Mouse (Mus musculus) stomach, postnatal 0 days (tissue): ENCODE results near the gene Cttn. TPM values are rescaled to one million over a fixed set of nuclear protein-coding genes. Genes with fewer than 3 reads are reported as not detected.
A peak's percentile ranks its signal among the peaks of the same experiment; 100 is the strongest.

Experiments used
- ATAC-seq: fragments of 200-750 bp; cut with Nextera tagmentation; 2 replicates; pipeline ENCODE4 v1.8.0; 2017; ENCODE audit not compliant: low FRiP score, low TSS enrichment
- DNase-seq: peaks from one replicate; pipeline ENCODE4 v3.0.0-alpha.2; 2016; ENCODE audit warnings: low spot score
- H3K27ac ChIP-seq: fragments of 300-500 bp; sonication (generic); replicated peaks from 2 replicates; pipeline ENCODE4 v1.5.1; 2014; ENCODE audit warnings: mild to moderate bottlenecking, control low read depth
- H3K27me3 ChIP-seq: fragments of 300-500 bp; sonication (generic); 2 replicates; pipeline ENCODE4 v1.6.1; 2014; ENCODE audit warnings: low read length; ENCODE audit not compliant: control insufficient read depth, insufficient read depth
- H3K36me3 ChIP-seq: fragments of 300-500 bp; sonication (generic); 2 replicates; pipeline ENCODE4 v1.6.1; 2014; ENCODE audit warnings: low read length, mixed read lengths; ENCODE audit not compliant: control insufficient read depth, insufficient read depth
- H3K4me1 ChIP-seq: fragments of 300-500 bp; sonication (generic); replicated peaks from 2 replicates; pipeline ENCODE4 v1.6.1; 2014; ENCODE audit warnings: antibody characterized with exemption; ENCODE audit not compliant: control insufficient read depth, insufficient read depth
- H3K4me2 ChIP-seq: fragments of 300-500 bp; sonication (generic); replicated peaks from 2 replicates; pipeline ENCODE4 v1.6.1; 2014; ENCODE audit warnings: low read depth, mild to moderate bottlenecking, control low read depth, moderate library complexity
- H3K4me3 ChIP-seq: fragments of 300-500 bp; sonication (generic); 2 replicates; pipeline ENCODE4 v1.5.1; 2014; ENCODE audit warnings: low read depth, low read length, control low read depth
- H3K9ac ChIP-seq: fragments of 300-500 bp; sonication (generic); 2 replicates; pipeline ENCODE4 v1.6.1; 2014; ENCODE audit warnings: mild to moderate bottlenecking, low read length, control low read depth, mixed read lengths
- H3K9me3 ChIP-seq: fragments of 300-500 bp; sonication (generic); 2 replicates; pipeline ENCODE4 v1.6.1; 2016; ENCODE audit warnings: low read length; ENCODE audit not compliant: control insufficient read depth
- CTCF ChIP-seq: IDR thresholded peaks from 2 replicates; pipeline ENCODE4 v1.5.1; 2016; ENCODE audit warnings: antibody characterized with exemption, low read depth, mild to moderate bottlenecking, moderate library complexity
- EP300 ChIP-seq: optimal IDR thresholded peaks from 2 replicates; pipeline ENCODE3; 2016; ENCODE audit warnings: antibody characterized with exemption
- WGBS: fragments of 180-500 bp; shearing (Covaris S2); extraction: QIAGEN DNeasy Blood & Tissue Kit; methylation state at CpG from one replicate; pipeline ENCODE4 v1.1.7; 2014; 5-methylcytosine and 5-hydroxymethylcytosine counted together
- polyA plus RNA-seq: library from polyadenylated mRNA; unstranded; fragments of >200 nt; fragmentation: Nextera tagmentation; extraction: Ambion mirVana; gene quantifications from 2 replicates; pipeline ENCODE4 v1.2.1, GENCODE M21; 2015

The Cttn gene
- polyA plus RNA-seq, 1 experiment from 2014 or later, result 137 TPM

DNA sequence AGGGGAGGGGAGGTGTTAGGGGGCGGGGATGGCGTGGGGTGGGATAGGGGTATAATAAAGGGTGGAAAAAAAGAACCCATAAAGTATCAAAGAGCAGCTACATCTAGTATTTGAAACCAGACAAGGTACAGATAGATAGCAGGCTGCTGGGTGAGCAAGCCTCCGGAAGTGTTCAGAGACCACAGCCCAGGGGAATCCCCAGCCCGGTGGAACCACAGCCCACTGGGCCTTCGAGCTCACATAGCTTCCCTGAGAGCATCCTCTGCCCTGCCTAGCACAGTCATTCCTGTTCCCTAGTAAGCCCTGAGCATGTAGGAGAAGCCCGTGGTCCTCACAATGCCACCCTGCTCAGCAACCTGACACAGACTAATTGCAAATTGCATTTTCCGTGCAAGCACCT is 26.0 kb downstream of the Cttn start:
- Histone ChIP-seq H3K4me3 (no peak overlapping the region), H3K27me3 (no peaks in the 10 kb centered on the region), H3K9ac (no peak overlapping the region), H3K4me1 (no peaks in the 10 kb centered on the region), H3K36me3 (peaks cover 55% of the 10 kb centered on the region), H3K27ac (no peak overlapping the region), H3K9me3 (no peaks in the 10 kb centered on the region), H3K4me2 (no peak overlapping the region)
- WGBS, result 93% methylated on average over 7 of the region's 7 CpGs
- TF ChIP-seq EP300 (no peak), CTCF (no peak)
- DNase-seq, result no peak
- no peak for ATAC-seq

DNA sequence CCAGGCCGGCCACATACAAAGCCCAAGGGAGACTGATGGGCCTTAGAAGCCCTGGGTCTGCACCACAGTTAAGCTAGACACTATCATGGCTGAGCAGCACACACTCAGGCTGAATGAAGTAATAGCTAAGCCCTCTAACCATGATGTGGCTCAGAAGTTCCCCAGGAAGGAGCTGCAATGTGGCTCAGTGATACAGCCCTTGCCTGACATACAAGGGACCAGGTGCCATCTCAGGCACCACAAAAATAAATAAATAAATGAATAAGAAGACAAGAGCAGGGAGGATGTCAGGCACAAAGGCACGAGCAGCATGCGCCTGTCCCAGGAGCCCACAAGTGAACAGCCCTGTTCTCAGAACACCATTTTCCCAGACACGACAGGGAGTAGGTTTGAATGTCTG is 28.8 kb downstream of the Cttn start:
- no peak for DNase-seq
- H3K27me3 ChIP-seq, result no peaks in the 10 kb centered on the region
- H3K4me1 ChIP-seq, result no peaks in the 10 kb centered on the region
- H3K9me3 ChIP-seq, result no peaks in the 10 kb centered on the region
- no peak overlapping the region for H3K9ac ChIP-seq
- no peak for ATAC-seq
- H3K4me3 ChIP-seq, result no peak overlapping the region
- no peak overlapping the region for H3K27ac ChIP-seq
- TF ChIP-seq EP300, result no peak
- no peak for TF ChIP-seq CTCF
- H3K4me2 ChIP-seq, result no peak overlapping the region
- peaks cover 68% of the 10 kb centered on the region for H3K36me3 ChIP-seq
- WGBS, result 85% methylated on average over 4 of the region's 4 CpGs

DNA sequence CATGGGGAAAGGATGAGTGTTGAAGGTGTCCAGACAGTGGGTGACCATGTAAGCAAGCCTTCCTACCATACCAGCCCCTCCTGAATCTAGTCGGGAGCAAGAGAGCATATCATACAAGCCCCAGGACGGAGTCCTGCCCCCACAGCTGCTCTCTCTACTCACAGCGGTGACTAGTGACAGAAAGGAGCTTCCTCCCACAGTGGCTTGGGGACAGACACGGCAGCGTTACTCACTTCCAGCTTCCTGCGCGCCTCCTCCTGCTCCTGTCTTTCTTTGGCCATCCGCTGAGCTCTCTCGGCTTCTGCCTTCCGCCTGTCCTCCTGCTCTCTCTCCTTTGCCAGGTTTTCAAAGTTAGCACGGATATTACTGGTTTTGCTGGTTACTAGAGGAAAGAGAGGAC is 29.3 kb downstream of the Cttn start:
- no peak overlapping the region for H3K27ac ChIP-seq
- H3K36me3 ChIP-seq, result peaks cover 68% of the 10 kb centered on the region
- H3K9me3 ChIP-seq, result no peaks in the 10 kb centered on the region
- H3K4me1 ChIP-seq, result no peaks in the 10 kb centered on the region
- H3K4me3 ChIP-seq, result no peak overlapping the region
- H3K27me3 ChIP-seq, result no peaks in the 10 kb centered on the region
- ATAC-seq (no peak), DNase-seq (no peak)
- WGBS, result 89% methylated on average over 11 of the region's 11 CpGs
- H3K4me2 ChIP-seq, result no peak overlapping the region
- H3K9ac ChIP-seq, result no peak overlapping the region
- TF ChIP-seq CTCF (no peak), EP300 (no peak)

DNA sequence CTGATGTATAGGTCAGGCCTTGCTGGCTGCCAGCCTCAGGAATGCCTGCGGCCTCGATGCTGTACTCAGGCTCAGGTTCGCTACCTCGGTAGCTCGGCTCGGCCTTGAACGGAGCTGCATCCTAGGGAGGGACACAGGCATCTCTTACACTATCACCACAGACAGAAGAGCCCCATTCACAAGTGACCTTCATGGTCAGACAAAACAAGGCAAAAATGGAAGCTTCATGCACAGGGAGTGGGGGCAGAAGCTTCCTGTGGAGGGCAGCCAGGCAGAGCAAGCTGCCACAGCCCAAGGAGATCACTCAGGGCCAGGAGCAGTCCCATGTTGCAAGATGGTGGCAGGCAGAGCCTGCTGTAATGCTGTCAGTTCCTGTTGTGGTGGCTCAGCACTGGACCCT is 32.0 kb downstream of the Cttn start:
- no peak overlapping the region for H3K9ac ChIP-seq
- peaks cover 49% of the 10 kb centered on the region for H3K36me3 ChIP-seq
- H3K27me3 ChIP-seq, result no peaks in the 10 kb centered on the region
- ATAC-seq (no peak), DNase-seq (no peak)
- H3K4me1 ChIP-seq, result no peaks in the 10 kb centered on the region
- WGBS, result 96% methylated on average over 7 of the region's 7 CpGs
- no peak overlapping the region for H3K27ac ChIP-seq
- no peaks in the 10 kb centered on the region for H3K9me3 ChIP-seq
- no peak overlapping the region for H3K4me3 ChIP-seq
- TF ChIP-seq CTCF, result no peak
- no peak for TF ChIP-seq EP300
- H3K4me2 ChIP-seq, result no peak overlapping the region

DNA sequence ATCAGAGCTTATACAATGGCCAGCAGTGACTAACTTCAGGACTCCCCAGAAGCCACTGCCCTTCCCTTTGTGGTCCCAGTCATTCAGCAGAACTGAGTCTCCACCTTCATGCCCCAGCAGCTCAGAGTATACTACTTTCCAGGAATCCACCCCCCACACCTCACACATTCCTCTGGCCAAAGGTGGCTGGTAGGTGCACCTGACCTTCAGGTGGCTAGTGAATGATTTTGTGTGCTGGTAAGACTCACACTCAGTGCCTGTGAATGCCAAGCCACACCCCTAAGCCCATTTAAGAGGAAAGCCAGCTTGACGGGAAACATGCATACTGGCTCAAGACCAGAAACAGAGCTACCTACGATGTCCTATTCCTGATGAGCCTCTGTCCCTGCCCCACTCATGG is 37.9 kb downstream of the Cttn start:
- H3K4me3 ChIP-seq, result no peak overlapping the region
- H3K9me3 ChIP-seq, result no peaks in the 10 kb centered on the region
- no peaks in the 10 kb centered on the region for H3K4me1 ChIP-seq
- H3K9ac ChIP-seq, result no peak overlapping the region
- H3K27me3 ChIP-seq, result no peaks in the 10 kb centered on the region
- H3K36me3 ChIP-seq, result peaks cover 7% of the 10 kb centered on the region; the same call in 1 of the 2 replicates
- ATAC-seq, result no peak
- no peak overlapping the region for H3K4me2 ChIP-seq
- no peak for DNase-seq
- H3K27ac ChIP-seq, result no peak overlapping the region
- 62% methylated on average over 2 of the region's 2 CpGs for WGBS
- TF ChIP-seq CTCF (no peak), EP300 (no peak)

DNA sequence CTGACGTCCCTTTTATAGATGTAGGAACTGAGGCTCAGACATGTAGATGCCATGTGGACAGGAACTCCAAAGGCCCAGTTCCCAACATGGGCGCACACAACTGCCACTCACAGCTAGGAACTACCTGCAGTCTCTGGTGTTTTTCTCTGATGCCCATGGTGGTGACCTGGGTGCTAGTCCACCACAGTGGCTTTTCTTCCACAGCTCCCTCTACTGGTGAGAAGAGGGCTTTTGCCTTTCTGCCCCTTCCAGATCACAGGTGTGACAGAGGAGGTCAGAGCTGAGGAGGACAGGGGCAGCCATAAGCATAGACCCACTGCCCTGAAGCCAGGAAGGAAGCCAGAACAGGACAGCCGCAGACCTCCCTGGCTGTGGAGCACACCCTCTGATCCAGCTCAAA is 43.3 kb downstream of the Cttn start:
- ATAC-seq, result no peak
- no peak overlapping the region for H3K4me2 ChIP-seq
- TF ChIP-seq CTCF (peak; percentile 59), EP300 (no peak)
- H3K9me3 ChIP-seq, result no peaks in the 10 kb centered on the region
- no peak overlapping the region for H3K4me3 ChIP-seq
- no peaks in the 10 kb centered on the region for H3K4me1 ChIP-seq
- H3K9ac ChIP-seq, result no peak overlapping the region
- 72% methylated on average over 3 of the region's 3 CpGs for WGBS
- H3K27ac ChIP-seq, result no peak overlapping the region
- H3K27me3 ChIP-seq, result no peaks in the 10 kb centered on the region
- no peaks in the 10 kb centered on the region for H3K36me3 ChIP-seq
- DNase-seq, result no peak
